Mouse (Mus musculus) liver, embryonic 12.5 days (tissue): ENCODE measurements at regions not wholly inside any gene's neighbourhood (a gene's known extent, or its start where the extent isn't known, plus 50 kb on each side); places are given as distances from the start of the nearest gene placed in this dataset.

ENCODE experiments used
- ATAC-seq: fragments of 200-750 bp; cut with Nextera tagmentation; 2 replicates; pipeline ENCODE4 v1.8.0; 2017; ENCODE audit warnings: moderate number of reproducible peaks, mild to moderate bottlenecking, moderate library complexity
- H3K27ac ChIP-seq: fragments of 300-500 bp; sonication (generic); 2 replicates; pipeline ENCODE4 v1.5.1; 2016; ENCODE audit warnings: mild to moderate bottlenecking
- H3K27me3 ChIP-seq: fragments of 300-500 bp; sonication (generic); replicated peaks from 2 replicates; pipeline ENCODE4 v1.6.1; 2016; ENCODE audit warnings: mild to moderate bottlenecking, moderate library complexity
- H3K36me3 ChIP-seq: fragments of 300-500 bp; sonication (generic); 2 replicates; pipeline ENCODE4 v1.6.1; 2016; ENCODE audit warnings: mild to moderate bottlenecking, moderate library complexity
- H3K4me1 ChIP-seq: fragments of 300-500 bp; sonication (generic); 2 replicates; pipeline ENCODE4 v1.6.1; 2016
- H3K4me2 ChIP-seq: fragments of 300-500 bp; sonication (generic); 2 replicates; pipeline ENCODE4 v1.6.1; 2016; ENCODE audit warnings: mild to moderate bottlenecking, moderate library complexity
- H3K4me3 ChIP-seq: fragments of 300-500 bp; sonication (generic); 2 replicates; pipeline ENCODE4 v1.5.1; 2016; ENCODE audit warnings: mild to moderate bottlenecking, moderate library complexity
- H3K9ac ChIP-seq: fragments of 300-500 bp; sonication (generic); 2 replicates; pipeline ENCODE4 v1.6.1; 2016; ENCODE audit warnings: mild to moderate bottlenecking, moderate library complexity
- H3K9me3 ChIP-seq: fragments of 300-500 bp; sonication (generic); replicated peaks from 2 replicates; pipeline ENCODE4 v1.6.1; 2016; ENCODE audit warnings: mild to moderate bottlenecking, moderate library complexity
- WGBS: fragments of 180-500 bp; shearing (Covaris S2); methylation state at CpG from one replicate; pipeline ENCODE4 v1.1.7; 2016; ENCODE audit not compliant: insufficient replicate concordance; 5-methylcytosine and 5-hydroxymethylcytosine counted together

DNA sequence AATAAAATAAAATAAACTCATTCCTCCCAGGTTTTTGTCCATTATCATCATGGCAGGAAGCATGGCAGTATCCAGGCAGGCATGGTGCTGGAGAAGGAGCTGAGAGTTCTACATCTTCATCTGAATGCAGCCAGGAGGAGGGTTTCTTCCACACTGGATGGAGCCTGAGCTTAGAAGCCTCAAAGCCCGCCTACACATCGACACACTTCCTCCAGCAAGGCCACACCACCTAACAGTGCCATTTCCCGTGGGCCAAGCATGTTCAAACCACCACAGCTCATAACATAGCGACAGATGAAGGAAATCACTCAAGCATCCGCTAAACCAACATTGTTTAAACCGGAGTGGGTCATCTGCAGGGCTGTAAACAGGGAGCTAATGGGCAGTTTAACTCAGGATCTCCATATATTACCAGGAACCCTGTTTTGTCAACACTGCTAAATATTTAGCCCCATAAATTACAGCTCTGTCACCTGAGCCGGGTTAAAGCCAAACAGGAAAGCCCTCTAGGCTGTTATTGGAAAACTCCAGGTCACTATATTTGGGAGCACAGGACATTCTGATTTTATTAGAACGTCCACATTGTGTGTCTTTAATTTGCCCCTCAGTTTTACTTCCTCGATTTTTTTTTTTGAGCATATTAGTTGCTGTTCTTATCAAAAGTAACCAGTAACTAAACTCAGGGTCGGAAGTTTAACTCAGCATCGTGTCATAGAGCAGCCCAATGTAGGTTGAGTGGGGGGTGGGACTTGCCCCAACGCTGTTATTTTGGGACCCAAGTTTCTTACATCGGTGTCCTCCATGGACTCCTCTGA is 77.9 kb upstream of the Cpm start:
- Histone ChIP-seq H3K4me1 (no peaks in the 10 kb centered on the region), H3K4me3 (no peak overlapping the region), H3K27me3 (no peaks in the 10 kb centered on the region), H3K9me3 (no peaks in the 10 kb centered on the region), H3K36me3 (no peaks in the 10 kb centered on the region), H3K27ac (no peak overlapping the region), H3K4me2 (no peak overlapping the region), H3K9ac (no peak overlapping the region)
- 63% methylated on average over 13 of the region's 13 CpGs for WGBS
- no peak for ATAC-seq

DNA sequence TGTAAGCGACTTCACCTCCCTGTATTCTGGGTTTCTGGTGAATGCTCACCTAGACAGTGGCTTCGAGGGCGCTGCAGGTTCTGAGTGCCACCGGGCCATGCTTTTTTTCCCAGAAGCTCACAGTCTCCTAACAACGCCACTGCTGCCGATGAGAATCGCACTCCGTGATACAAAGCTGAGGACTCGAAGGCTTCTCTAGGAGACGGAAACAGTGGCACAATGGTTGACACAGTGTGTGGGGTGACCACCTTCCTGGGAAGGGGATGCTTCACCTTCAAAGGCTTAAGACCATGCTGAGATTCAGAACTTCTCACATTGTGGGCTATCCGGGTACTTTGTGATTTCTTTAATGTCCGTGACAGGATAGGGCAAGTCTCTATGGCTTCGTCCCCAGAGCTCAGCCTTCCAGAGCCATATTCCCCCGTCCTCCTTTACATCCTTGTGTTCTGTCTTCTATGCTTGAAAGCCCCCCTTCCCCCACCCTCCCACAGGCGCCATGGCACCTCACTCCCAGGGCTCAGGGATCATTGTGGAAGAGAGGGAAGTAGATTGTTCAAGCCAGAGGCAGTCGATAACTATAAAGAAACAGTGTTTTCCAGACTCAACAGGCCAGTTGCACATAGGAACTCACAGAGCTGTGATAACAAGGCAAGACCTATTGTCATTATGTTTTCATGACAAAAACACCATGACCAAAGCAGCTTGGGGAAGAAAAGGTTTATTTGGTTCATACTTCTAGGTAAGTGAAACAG is 79.3 kb upstream of the Cpm start:
- WGBS, result 79% methylated on average over 16 of the region's 16 CpGs
- Histone ChIP-seq H3K9me3 (no peaks in the 10 kb centered on the region), H3K4me3 (no peak overlapping the region), H3K27me3 (no peaks in the 10 kb centered on the region), H3K9ac (no peak overlapping the region), H3K36me3 (no peaks in the 10 kb centered on the region), H3K27ac (no peak overlapping the region), H3K4me1 (no peaks in the 10 kb centered on the region), H3K4me2 (no peak overlapping the region)
- ATAC-seq, result no peak

DNA sequence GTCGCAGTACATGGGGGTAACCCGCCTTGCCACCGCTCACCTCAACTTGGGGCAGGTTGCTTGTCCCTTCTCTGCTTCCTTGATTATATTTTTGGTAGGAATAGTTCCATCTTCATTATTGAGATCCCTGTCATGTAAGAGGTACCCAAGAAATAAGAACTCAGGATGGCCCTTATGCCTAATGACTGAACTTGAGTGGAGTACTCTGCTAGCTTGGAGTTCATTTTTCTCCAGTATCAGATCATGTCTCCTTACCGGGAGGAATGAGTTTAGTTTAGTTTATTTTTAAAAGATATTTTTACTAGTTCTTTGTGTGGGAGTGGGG is 79.8 kb upstream of the Cpm start:
- no peaks in the 10 kb centered on the region for H3K27me3 ChIP-seq
- WGBS, result 84% methylated on average over 4 of the region's 4 CpGs
- H3K4me1 ChIP-seq, result no peaks in the 10 kb centered on the region
- H3K4me2 ChIP-seq, result no peak overlapping the region
- H3K9me3 ChIP-seq, result no peaks in the 10 kb centered on the region
- H3K36me3 ChIP-seq, result no peaks in the 10 kb centered on the region
- no peak for ATAC-seq
- H3K9ac ChIP-seq, result no peak overlapping the region
- H3K27ac ChIP-seq, result no peak overlapping the region
- H3K4me3 ChIP-seq, result no peak overlapping the region

DNA sequence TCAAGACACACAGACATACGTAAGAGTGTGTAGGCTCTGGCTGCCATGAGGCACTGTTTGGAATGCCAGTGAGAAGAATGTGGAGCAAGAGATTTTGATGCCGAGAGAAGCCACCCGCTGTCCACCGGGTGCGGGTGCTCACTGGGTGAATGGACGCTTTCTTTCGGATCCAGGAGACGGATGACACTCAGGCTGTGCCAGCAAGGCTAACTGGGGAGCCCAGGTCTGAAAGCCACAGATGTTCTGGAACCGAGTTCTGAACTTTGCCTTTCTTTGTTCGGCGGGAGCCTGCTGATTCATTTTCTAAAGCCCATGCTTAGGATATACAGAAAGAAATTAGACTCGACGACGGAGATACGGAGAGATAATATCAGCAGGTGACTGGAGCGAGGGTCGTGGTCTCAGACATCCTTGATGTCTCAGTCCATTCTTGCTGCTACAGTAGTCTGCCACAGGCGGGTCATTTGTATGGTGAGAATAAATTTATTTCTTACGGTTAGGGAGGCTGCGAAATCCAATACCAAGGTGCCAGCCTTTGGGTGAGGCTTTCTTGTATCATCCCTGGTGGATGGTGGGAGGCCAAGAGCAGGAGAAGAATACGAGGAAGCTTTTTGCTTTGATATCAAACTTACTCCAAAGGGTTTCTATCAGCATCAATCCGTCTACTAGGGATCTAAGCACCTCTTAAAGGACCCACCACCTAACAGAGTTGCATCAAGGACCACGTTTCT is 80.4 kb upstream of the Cpm start:
- no peak for ATAC-seq
- WGBS, result 79% methylated on average over 23 of the region's 23 CpGs
- H3K27me3 ChIP-seq, result no peaks in the 10 kb centered on the region
- H3K4me2 ChIP-seq, result no peak overlapping the region
- no peaks in the 10 kb centered on the region for H3K9me3 ChIP-seq
- no peak overlapping the region for H3K4me3 ChIP-seq
- no peaks in the 10 kb centered on the region for H3K36me3 ChIP-seq
- no peak overlapping the region for H3K9ac ChIP-seq
- no peaks in the 10 kb centered on the region for H3K4me1 ChIP-seq
- no peak overlapping the region for H3K27ac ChIP-seq

DNA sequence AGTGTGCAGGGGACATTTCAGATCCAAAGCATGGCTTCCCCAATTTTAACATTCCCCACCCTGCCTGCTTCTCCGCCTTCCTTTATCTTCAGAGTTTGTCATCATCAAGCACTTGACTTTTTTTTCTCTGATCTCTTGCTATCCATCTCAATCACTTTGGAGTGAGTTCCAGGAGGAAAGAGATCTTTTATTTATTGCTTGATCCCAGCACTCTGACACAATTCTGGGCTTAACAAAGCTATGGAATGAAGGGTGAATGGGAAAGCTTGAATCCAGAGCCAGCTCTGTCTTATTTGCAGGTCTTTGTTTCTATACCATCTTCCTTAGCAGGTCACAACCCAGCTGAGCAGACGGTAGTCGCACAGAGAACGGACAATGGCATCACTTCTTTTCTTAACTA is 81.0 kb upstream of the Cpm start:
- ATAC-seq, result no peak
- no peaks in the 10 kb centered on the region for H3K36me3 ChIP-seq
- no peak overlapping the region for H3K9ac ChIP-seq
- 79% methylated on average over 4 of the region's 4 CpGs for WGBS
- no peak overlapping the region for H3K4me2 ChIP-seq
- no peaks in the 10 kb centered on the region for H3K4me1 ChIP-seq
- no peak overlapping the region for H3K27ac ChIP-seq
- H3K27me3 ChIP-seq, result no peaks in the 10 kb centered on the region
- no peaks in the 10 kb centered on the region for H3K9me3 ChIP-seq
- no peak overlapping the region for H3K4me3 ChIP-seq

DNA sequence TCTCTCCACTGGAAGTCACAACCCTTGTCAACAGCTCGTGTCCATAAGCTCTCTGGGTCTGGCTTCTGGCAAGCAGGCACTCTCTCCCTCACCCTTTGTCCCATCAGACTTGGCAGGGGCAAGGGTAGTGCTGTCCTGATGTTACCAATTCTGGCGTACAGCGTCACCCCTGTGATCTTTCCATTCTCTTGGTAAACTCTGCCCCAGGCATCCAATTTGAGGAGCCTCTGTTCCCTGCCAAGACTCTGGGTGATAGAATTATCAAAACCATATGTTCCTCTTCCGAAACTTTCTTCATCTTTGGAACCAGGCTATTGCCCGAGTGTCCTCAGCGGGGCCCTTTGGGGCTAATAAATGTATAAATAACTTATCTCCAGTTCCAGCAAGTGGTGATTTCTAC is 82.0 kb upstream of the Cpm start:
- WGBS, result 73% methylated on average over 6 of the region's 6 CpGs
- Histone ChIP-seq H3K9me3 (no peaks in the 10 kb centered on the region), H3K27me3 (no peaks in the 10 kb centered on the region), H3K36me3 (no peaks in the 10 kb centered on the region), H3K4me2 (no peak overlapping the region), H3K9ac (no peak overlapping the region), H3K4me3 (no peak overlapping the region), H3K27ac (no peak overlapping the region), H3K4me1 (no peaks in the 10 kb centered on the region)
- no peak for ATAC-seq

DNA sequence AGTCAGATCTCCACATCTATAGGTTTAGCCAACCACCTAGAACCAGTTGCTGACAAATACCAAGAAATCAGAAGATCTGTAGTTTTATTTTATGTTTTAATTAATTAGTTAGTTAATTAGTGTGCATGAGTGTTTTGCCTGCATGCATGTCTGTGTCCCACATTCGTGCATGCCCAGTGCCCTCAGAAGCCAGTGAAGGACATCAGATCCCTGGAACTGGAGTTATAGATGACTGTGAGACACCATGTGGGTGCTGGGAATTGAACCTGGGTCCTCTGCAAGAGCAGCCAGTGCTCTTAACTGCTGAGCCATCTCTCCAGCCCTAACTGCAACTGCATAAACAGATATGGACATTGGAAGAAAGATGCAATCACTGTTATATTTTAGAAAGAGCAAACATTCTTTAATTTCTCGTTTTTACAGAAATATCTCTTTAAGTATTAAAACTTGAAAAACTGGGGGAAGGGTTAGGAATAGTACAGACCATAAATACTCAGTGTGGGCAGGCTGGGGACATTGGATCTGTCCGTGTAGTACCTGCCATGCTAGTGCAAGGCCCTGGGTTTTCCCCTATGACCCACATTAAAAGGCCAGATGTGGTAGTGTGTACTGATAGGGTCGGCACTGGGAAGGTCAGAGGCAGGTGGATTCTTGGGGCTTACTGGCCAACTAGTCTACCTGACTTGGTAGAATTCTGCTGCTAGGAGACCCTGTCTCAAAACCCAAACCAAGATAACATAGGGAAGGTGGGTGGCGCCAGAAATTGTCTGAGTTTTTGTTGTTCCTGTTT is 83.3 kb upstream of the Cpm start:
- Histone ChIP-seq H3K4me2 (no peak overlapping the region), H3K4me1 (no peaks in the 10 kb centered on the region), H3K9ac (no peak overlapping the region), H3K4me3 (no peak overlapping the region), H3K27me3 (no peaks in the 10 kb centered on the region), H3K27ac (no peak overlapping the region), H3K36me3 (no peaks in the 10 kb centered on the region), H3K9me3 (no peaks in the 10 kb centered on the region)
- ATAC-seq, result no peak
- 67% methylated on average over 5 of the region's 5 CpGs for WGBS

DNA sequence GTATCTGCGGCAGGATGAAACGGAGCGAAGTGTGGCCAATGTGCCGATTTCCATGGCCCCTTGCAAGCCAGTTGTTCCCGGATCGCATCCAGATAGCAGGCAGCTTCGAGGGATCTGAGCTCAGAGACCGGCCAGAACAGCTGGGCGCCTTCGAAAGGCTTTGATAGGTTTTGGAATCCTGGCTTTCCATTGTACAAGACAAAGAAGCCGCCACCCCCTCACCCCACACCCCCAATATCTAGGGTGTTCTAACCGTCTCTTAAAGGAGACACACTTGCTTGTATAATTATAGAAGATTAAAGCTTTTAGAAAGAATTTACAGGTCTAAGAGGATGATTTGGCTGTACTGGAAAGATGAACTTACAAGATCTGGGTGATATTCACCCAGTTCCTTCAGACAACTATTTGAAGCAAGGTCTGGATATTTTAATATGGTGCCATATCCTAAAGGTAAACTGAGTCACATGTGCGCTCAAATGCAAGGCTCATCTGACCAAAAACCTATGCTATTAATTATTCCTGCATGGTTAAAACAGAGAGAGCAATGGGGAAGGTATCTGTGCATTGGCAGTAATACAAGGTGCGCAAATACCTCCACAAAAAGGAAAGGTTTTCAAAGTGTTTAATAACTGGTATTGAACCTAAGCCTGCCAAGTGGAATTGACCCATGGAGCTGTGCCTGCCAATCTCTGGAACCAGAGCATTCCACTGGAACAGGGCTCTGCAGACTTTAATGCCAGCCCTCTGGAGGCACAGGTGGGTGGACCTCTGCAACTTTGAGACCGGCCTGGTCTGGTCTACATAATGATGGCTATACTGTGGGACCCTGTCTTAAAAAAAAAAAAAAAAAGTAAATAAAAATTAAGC is 84.4 kb upstream of the Cpm start:
- no peaks in the 10 kb centered on the region for H3K27me3 ChIP-seq
- H3K4me3 ChIP-seq, result no peak overlapping the region
- no peak for ATAC-seq
- no peak overlapping the region for H3K27ac ChIP-seq
- H3K9me3 ChIP-seq, result no peaks in the 10 kb centered on the region
- H3K4me2 ChIP-seq, result no peak overlapping the region
- H3K9ac ChIP-seq, result no peak overlapping the region
- H3K4me1 ChIP-seq, result no peaks in the 10 kb centered on the region
- H3K36me3 ChIP-seq, result no peaks in the 10 kb centered on the region
- WGBS, result 73% methylated on average over 15 of the region's 15 CpGs

DNA sequence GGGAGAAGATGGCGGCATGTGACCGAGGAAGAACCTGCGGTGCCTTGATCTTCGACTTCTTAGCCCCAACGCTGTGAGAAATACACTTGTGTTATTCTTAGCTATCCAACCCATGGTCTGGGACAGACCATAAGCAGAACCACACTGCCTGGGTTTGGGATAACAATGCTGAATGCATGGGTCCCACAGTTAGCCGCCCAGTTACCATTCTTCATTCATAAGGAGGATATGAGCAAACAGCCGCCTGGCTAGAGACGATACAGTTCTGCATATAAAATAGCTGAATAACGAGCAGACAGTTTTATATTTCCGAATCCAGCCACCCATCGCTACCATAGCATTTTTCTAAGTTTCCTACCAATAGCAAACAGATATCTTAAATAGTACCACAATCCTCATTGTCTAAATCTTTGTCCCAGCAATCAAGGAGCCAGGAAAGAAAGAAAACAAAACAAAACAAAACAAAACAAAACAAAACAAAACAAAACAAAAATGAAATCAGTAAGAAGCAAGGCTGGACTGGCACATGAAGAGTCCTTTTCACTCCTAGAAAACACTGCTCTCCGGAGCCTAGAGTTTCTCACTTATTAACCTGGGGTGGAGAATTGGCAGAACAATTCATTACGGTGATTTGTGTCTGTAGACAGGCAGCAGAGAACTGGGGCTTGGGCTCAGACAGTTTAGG is 85.2 kb upstream of the Cpm start:
- Histone ChIP-seq H3K4me2 (no peak overlapping the region), H3K4me3 (no peak overlapping the region), H3K9ac (no peak overlapping the region), H3K27me3 (no peaks in the 10 kb centered on the region), H3K4me1 (no peaks in the 10 kb centered on the region), H3K27ac (no peak overlapping the region), H3K36me3 (no peaks in the 10 kb centered on the region), H3K9me3 (no peaks in the 10 kb centered on the region)
- ATAC-seq, result no peak
- 78% methylated on average over 13 of the region's 13 CpGs for WGBS

DNA sequence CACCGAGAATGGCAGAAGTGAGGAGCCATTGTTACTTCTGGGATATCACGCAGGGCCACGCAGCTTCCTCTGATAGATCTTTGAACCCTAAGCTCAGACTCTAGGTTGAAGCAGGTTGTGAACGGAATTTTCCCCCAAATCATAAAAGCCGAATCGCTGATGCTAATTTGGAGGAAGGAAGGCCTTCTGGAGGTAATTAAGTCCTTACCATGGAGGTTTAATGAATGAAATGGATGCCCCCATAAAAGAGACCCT is 85.7 kb upstream of the Cpm start:
- Histone ChIP-seq H3K4me1 (no peaks in the 10 kb centered on the region), H3K36me3 (no peaks in the 10 kb centered on the region), H3K27me3 (no peaks in the 10 kb centered on the region), H3K9ac (no peak overlapping the region), H3K4me3 (no peak overlapping the region), H3K9me3 (no peaks in the 10 kb centered on the region), H3K4me2 (no peak overlapping the region), H3K27ac (no peak overlapping the region)
- no peak for ATAC-seq
- WGBS, result 69% methylated on average over 6 of the region's 6 CpGs
